In the genomic region with DNA sequence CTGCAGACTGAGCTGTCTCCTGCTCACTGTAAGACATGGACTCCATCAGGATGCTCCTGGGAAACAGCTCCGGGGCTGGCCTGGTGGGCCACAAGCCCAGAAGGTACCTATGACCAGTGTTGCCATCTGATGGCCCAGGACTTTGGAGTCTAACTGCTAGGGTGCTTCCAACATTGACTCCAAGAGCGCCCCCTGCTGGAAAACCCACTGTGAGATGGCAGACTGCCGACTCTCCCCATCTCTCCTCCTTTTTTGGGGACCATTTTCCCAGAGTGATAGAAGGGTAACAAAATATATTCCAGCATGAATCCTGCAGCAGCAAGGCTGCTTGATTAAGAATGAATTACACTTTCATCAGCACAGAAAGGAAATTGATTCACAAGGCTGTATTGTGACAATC, we compare ENCODE assay signal across 8 mouse cellular contexts. TPM values are rescaled to one million over a fixed set of nuclear protein-coding genes. Genes with fewer than 3 reads are reported as not detected.
DNase-seq lines count a peak whose midpoint lies in the region; ATAC-seq and TF ChIP-seq lines count a peak whose summit lies in the region.
"Had no signal": no experiment of that assay in that cellular context is flagged by ENCODE, and none has a peak within 500 bp of the region (broad histone marks: within the 10 kb centered on the region; RNA-seq: fewer than 3 reads in every experiment).

No protein-coding gene starts in this region.

- no peaks in the 10 kb centered on the region for H3K27me3 ChIP-seq in embryonic facial prominence, embryonic 11.5 days (ENCODE audit: control insufficient read depth, insufficient read depth, low read length)
- H3K27me3 ChIP-seq in spleen, adult 2 months (ENCODE audit: control insufficient read depth, insufficient read depth, low read length) = no peaks in the 10 kb centered on the region

- no peaks in the 10 kb centered on the region for H3K4me1 ChIP-seq in embryonic facial prominence, embryonic 11.5 days (ENCODE audit: control insufficient read depth, insufficient read depth, low read length)
- no peaks in the 10 kb centered on the region for H3K4me1 ChIP-seq in spleen, adult 2 months (ENCODE audit: control insufficient read depth, insufficient read depth, insufficient read length)

- no peak overlapping the region for H3K4me3 ChIP-seq in embryonic facial prominence, embryonic 11.5 days (ENCODE audit: low read depth, low read length)
- H3K4me3 ChIP-seq in spleen, adult 2 months (ENCODE audit: extremely low read depth, insufficient read depth, insufficient read length) = no peak overlapping the region

- ATAC-seq in embryonic facial prominence, embryonic 11.5 days (replicated peaks; ENCODE audit: insufficient number of reproducible peaks, low FRiP score, low TSS enrichment, low read depth) = no peak

- no peaks in the 10 kb centered on the region for H3K9me3 ChIP-seq in embryonic facial prominence, embryonic 11.5 days (replicated peaks; ENCODE audit: control insufficient read depth, low read length)

- peak; percentile 49; the same call in 1 of the 2 replicates for TF ChIP-seq CTCF in spleen, adult 2 months (IDR thresholded peaks at IDR 0.05; ENCODE audit: extremely low read depth, insufficient read depth, insufficient read length, insufficient replicate concordance)

- no peak overlapping the region for H3K9ac ChIP-seq in embryonic facial prominence, embryonic 11.5 days (replicated peaks; ENCODE audit: low read length)

- H3K27ac ChIP-seq in embryonic facial prominence, embryonic 11.5 days (replicated peaks; ENCODE audit: low read depth, low read length) = no peak overlapping the region
- no peak overlapping the region for H3K27ac ChIP-seq in spleen, adult 2 months (ENCODE audit: insufficient read depth, low read length)

- TF ChIP-seq POLR2A in spleen, adult 2 months (IDR thresholded peaks at IDR 0.05; ENCODE audit: low read depth, low read length) = no peak

- peak; percentile 61 for DNase-seq in 3T3-L1 (ENCODE audit: low read depth, low spot score)
- peak; percentile 60 for DNase-seq in A20 (ENCODE audit: low read depth, low spot score)
- DNase-seq in adrenal gland, postnatal 4 days (ENCODE audit: low spot score in 2 of 2) = peak; percentile 29 to 46
- peak; percentile 74 for DNase-seq in embryonic facial prominence, embryonic 11.5 days (ENCODE audit: low spot score)
- DNase-seq in kidney, postnatal 10 days = peak; percentile 80
- peak; percentile 49 for DNase-seq in lung, postnatal 25 days (ENCODE audit: low spot score)
- DNase-seq in spleen, adult 2 months (ENCODE audit: low read depth in 1 of 2, low spot score in 2 of 2) = peak; percentile 2 to 57

- H3K4me2 ChIP-seq in embryonic facial prominence, embryonic 11.5 days (ENCODE audit: low read depth, low read length) = no peak overlapping the region

- no peaks in the 10 kb centered on the region for H3K36me3 ChIP-seq in embryonic facial prominence, embryonic 11.5 days (replicated peaks; ENCODE audit: control insufficient read depth, insufficient read depth, low read depth, low read length)
- peaks cover 8% of the 10 kb centered on the region for H3K36me3 ChIP-seq in spleen, adult 2 months (ENCODE audit: control insufficient read depth, insufficient read depth, low read length)

- 37% methylated on average over 3 of the region's 3 CpGs for WGBS in embryonic facial prominence, embryonic 11.5 days
- 36% methylated on average over 3 of the region's 3 CpGs for WGBS in spleen, adult 2 months

RNA-seq across cellular contexts. Expression of gene Cabp7, which starts 26.3 kb away (rescaled TPM):
- under 1 TPM; 0.20 to 0.50 TPM for total RNA-seq in adrenal gland, postnatal 4 days (2021)
- polyA plus RNA-seq in embryonic facial prominence, embryonic 11.5 days (2014; fragmentation: Nextera tagmentation; extraction: Ambion mirVana) = 0.28 and 0.43 TPM in 2 replicates
- 0.04 TPM in 1 of 2 replicates, not detected in the other for polyA plus RNA-seq in spleen, adult 2 months (2012; rRNA removed)
- total RNA-seq: hematopoietic stem cell, adult 5-6 weeks had no signal

Comparison
In these comparisons a context has a peak if more than half of its experiments do, and no peak if none do; other contexts are left out.
1. DNase-seq: peak in every context shown above with its lines; median percentile 80 in kidney, postnatal 10 days; 74 in embryonic facial prominence, embryonic 11.5 days; 61 in 3T3-L1; 60 in A20; 49 in lung, postnatal 25 days; 38 in adrenal gland, postnatal 4 days; 30 in spleen, adult 2 months.